Mouse (Mus musculus) kidney, embryonic 15.5 days (tissue): Measurements from ENCODE around the gene Oasl1. TPM values are rescaled to one million over a fixed set of nuclear protein-coding genes. Genes with fewer than 3 reads are reported as not detected.
"Not testable (repeated sequence)": the region's sequence is repeated elsewhere in the genome, so short reads cannot be mapped to it uniquely, and the experiment has no call there.

ENCODE experiments used
- ATAC-seq: fragments of 200-750 bp; cut with Nextera tagmentation; replicated peaks from 2 replicates; pipeline ENCODE4 v1.8.0; 2017; ENCODE audit warnings: moderate TSS enrichment; ENCODE audit not compliant: low FRiP score
- H3K27ac ChIP-seq: fragments of 300-500 bp; sonication (generic); 2 replicates; pipeline ENCODE4 v1.5.1; 2015; ENCODE audit warnings: mild to moderate bottlenecking, inconsistent platforms
- H3K27me3 ChIP-seq: fragments of 300-500 bp; sonication (generic); 2 replicates; pipeline ENCODE4 v1.6.1; 2015; ENCODE audit warnings: inconsistent platforms
- H3K36me3 ChIP-seq: fragments of 300-500 bp; sonication (generic); 2 replicates; pipeline ENCODE4 v1.6.1; 2015; ENCODE audit warnings: inconsistent platforms
- H3K4me1 ChIP-seq: fragments of 300-500 bp; sonication (generic); 2 replicates; pipeline ENCODE4 v1.6.1; 2015; ENCODE audit warnings: inconsistent platforms
- H3K4me2 ChIP-seq: fragments of 300-500 bp; sonication (generic); 2 replicates; pipeline ENCODE4 v1.6.1; 2015; ENCODE audit warnings: moderate library complexity, mild to moderate bottlenecking, inconsistent platforms
- H3K4me3 ChIP-seq: fragments of 300-500 bp; sonication (generic); replicated peaks from 2 replicates; pipeline ENCODE4 v1.5.1; 2015; ENCODE audit warnings: mild to moderate bottlenecking, inconsistent platforms
- H3K9ac ChIP-seq: fragments of 300-500 bp; sonication (generic); 2 replicates; pipeline ENCODE4 v1.6.1; 2015; ENCODE audit warnings: mild to moderate bottlenecking, inconsistent platforms
- H3K9me3 ChIP-seq: fragments of 300-500 bp; sonication (generic); replicated peaks from 2 replicates; pipeline ENCODE4 v1.6.1; 2016; ENCODE audit warnings: inconsistent platforms
- WGBS: fragments of 180-500 bp; shearing (Covaris S2); methylation state at CpG from one replicate; pipeline ENCODE4 v1.1.7; 2015; ENCODE audit warnings: mixed read lengths; 5-methylcytosine and 5-hydroxymethylcytosine counted together
- polyA plus RNA-seq: library from polyadenylated mRNA; unstranded; fragments of >200 nt; fragmentation: Nextera tagmentation; extraction: Ambion mirVana; gene quantifications from 2 replicates; pipeline ENCODE4 v1.2.1, GENCODE M21; 2015

The Oasl1 gene
- polyA plus RNA-seq, 1 experiment from 2014 or later: 2.0 TPM

DNA sequence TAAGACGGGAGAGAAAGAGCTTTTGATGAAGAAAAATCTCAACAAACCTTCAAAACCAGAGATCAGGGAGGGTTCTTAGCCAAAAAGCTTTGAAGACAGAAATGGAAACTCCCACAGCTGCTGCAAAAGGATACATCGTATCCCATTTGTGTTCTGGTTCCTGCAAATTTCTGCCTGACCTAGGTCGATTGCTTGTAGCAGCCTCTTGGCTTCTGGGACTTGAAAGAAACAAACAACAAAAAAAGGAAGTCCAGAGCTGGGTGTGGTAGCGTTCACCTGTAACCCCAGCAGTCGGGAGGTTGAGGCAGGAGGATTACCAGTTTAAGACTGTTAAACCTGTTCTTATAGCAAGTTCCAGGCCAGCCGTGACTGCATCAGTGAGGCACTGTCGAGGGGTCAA is 24.2 kb upstream of the Oasl1 start:
- no peak overlapping the region for H3K27ac ChIP-seq
- ATAC-seq: no peak
- H3K27me3 ChIP-seq: no peaks in the 10 kb centered on the region; the same call in 1 of the 2 replicates
- no peaks in the 10 kb centered on the region for H3K9me3 ChIP-seq
- no peak overlapping the region for H3K4me2 ChIP-seq
- no peak overlapping the region for H3K4me3 ChIP-seq
- H3K36me3 ChIP-seq: no peaks in the 10 kb centered on the region
- H3K9ac ChIP-seq: no peak overlapping the region
- peaks cover 14% of the 10 kb centered on the region for H3K4me1 ChIP-seq
- WGBS: 63% methylated on average over 7 of the region's 7 CpGs

GRCm38 (mm10) chr5:114902413-114902812 is 20.6 kb upstream of the Oasl1 start:
- H3K27ac ChIP-seq: no peak overlapping the region
- no peak overlapping the region for H3K4me2 ChIP-seq
- no peaks in the 10 kb centered on the region for H3K36me3 ChIP-seq
- peaks cover 7% of the 10 kb centered on the region for H3K4me1 ChIP-seq
- no peak for ATAC-seq
- H3K9ac ChIP-seq: no peak overlapping the region
- WGBS: 45% methylated on average over 1 of the region's 1 CpGs
- H3K9me3 ChIP-seq: 0 out of 2 replicates have a peak, but pooled peaks cover 3% of the 10 kb centered on the region
- no peak overlapping the region for H3K4me3 ChIP-seq
- no peaks in the 10 kb centered on the region; the same call in 1 of the 2 replicates for H3K27me3 ChIP-seq

DNA sequence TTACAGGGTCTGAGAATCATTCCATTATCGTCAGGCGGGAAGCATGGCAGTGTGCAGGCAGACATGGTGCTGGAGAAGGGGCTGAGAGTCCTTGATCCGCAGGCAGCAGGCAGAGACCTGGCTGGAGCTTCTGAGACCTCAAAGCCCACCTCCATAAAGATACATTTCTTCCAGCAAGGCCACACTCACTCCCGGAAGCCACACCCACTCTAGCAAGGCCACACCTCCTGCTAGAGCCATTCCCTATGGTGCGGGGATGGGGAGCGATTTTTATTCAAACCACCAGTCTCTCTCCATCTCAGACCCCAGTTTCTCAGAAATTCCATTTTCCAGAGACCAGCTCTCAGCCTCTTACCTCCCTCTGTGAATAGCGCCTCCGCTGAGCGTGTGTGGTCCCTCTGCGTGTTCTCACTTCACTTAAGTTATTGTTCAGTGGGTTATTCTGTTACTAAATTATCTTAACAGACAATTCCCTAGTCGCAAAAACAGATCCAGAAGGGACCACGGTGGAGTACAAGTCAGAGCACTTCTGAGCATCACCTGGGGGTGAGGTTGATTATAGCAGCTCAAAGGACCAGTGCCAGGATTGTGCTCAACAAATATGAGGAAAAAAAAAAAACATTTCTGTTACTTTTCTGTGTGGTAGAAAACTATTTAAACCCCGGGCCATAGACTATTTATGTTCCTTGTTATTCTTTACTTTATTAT is 14.3 kb upstream of the Oasl1 start:
- Histone ChIP-seq H3K9ac (no peak overlapping the region), H3K4me1 (peaks cover 4% of the 10 kb centered on the region; the same call in 1 of the 2 replicates), H3K9me3 (0 out of 2 replicates have a peak, but pooled peaks cover 3% of the 10 kb centered on the region), H3K27ac (no peak overlapping the region), H3K4me2 (peak overlapping the region; percentile 29; the same call in 1 of the 2 replicates), H3K36me3 (no peaks in the 10 kb centered on the region), H3K4me3 (no peak overlapping the region), H3K27me3 (no peaks in the 10 kb centered on the region)
- no peak for ATAC-seq
- WGBS: 55% methylated on average over 13 of the region's 13 CpGs

- H3K4me2 ChIP-seq: no peak overlapping the region
- no peaks in the 10 kb centered on the region for H3K36me3 ChIP-seq
- 72% methylated on average over 4 of the region's 4 CpGs for WGBS
- H3K9me3 ChIP-seq: no peaks in the 10 kb centered on the region
- peaks cover 3% of the 10 kb centered on the region; the same call in 1 of the 2 replicates for H3K4me1 ChIP-seq
- ATAC-seq: no peak
- H3K9ac ChIP-seq: no peak overlapping the region
- no peak overlapping the region for H3K4me3 ChIP-seq
- H3K27me3 ChIP-seq: no peaks in the 10 kb centered on the region
- no peak overlapping the region for H3K27ac ChIP-seq
These were observed 9.4 kb upstream of the Oasl1 start for GRCm38 (mm10) chr5:114913686-114914085.

DNA sequence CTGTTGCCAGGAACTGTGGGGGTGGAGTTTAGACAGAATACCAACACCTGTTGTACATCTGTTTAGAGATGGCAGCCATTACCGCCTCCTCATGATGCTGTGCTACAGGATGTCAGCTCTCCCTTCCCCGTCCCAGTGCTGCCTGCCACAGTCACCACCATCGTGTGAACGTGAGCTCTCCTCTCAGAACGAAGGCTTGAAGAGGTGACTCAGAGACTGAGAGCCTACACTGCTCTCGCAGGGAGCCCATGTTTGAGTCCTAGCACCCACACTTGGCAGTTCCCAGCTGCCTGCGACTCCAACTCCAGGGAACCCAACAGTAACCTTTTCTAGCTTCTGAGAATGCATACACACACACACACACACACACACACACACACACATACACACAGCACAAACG is 8.2 kb upstream of the Oasl1 start:
- Histone ChIP-seq H3K4me1 (no peaks in the 10 kb centered on the region), H3K9me3 (no peaks in the 10 kb centered on the region), H3K9ac (no peak overlapping the region), H3K4me3 (no peak overlapping the region), H3K27ac (no peak overlapping the region), H3K4me2 (no peak overlapping the region), H3K36me3 (no peaks in the 10 kb centered on the region), H3K27me3 (no peaks in the 10 kb centered on the region)
- WGBS: 76% methylated on average over 8 of the region's 8 CpGs
- no peak for ATAC-seq

DNA sequence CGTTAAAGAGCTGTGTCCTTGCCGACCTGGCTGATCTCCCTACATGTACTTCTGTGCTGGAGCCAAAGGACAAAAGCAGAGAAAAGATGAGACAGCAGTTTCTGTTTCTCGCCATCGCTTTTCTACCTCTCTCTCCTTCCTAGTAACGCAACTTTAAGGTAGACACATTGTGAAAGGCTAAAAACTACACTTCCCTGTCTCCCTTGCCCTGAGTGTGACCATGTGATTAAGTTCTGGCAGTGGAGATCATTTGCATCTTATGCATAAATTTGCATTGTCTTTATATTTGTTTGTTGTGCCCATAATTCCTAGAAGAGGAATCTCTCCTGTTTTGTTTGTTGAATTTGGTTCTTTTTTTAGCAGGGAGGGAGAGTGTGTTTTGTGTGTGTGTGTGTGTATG is 7.2 kb upstream of the Oasl1 start:
- Histone ChIP-seq H3K36me3 (no peaks in the 10 kb centered on the region), H3K27me3 (no peaks in the 10 kb centered on the region), H3K9me3 (no peaks in the 10 kb centered on the region), H3K27ac (no peak overlapping the region), H3K9ac (no peak overlapping the region), H3K4me3 (no peak overlapping the region), H3K4me2 (no peak overlapping the region), H3K4me1 (no peaks in the 10 kb centered on the region)
- no peak for ATAC-seq
- WGBS: 76% methylated on average over 5 of the region's 5 CpGs

GRCm38 (mm10) chr5:114916777-114917176 is 6.3 kb upstream of the Oasl1 start:
- no peak for ATAC-seq

DNA sequence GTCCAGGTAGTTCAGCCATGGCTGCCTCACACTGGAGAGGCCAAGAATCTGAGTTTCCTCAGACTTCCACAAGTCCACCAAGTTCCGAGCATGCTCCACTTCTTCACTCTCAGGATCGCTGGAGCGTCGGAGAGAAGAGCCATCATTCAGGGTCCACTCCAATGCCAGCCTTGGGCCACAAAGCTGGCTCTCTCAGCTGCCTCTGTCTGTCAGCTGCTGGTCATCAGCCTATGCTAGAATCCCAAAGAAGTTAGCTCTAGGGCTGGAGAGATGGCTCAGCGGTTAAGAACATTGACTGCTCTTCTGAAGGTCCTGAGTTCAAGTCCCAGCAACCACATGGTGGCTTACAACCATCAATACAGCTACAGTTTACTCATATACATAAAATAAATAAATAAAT is 5.7 kb upstream of the Oasl1 start:
- H3K36me3 ChIP-seq, H3K9me3 ChIP-seq, H3K27me3 ChIP-seq, H3K4me1 ChIP-seq, H3K27ac ChIP-seq, ATAC-seq, H3K9ac ChIP-seq, H3K4me3 ChIP-seq, H3K4me2 ChIP-seq: not testable (repeated sequence)
- WGBS: 94% methylated on average over 5 of the region's 5 CpGs

More at GRCm38 (mm10) chr5:114916777-114917176, 6.3 kb upstream of the Oasl1 start:
- Histone ChIP-seq H3K27ac (no peak overlapping the region), H3K36me3 (no peaks in the 10 kb centered on the region), H3K9me3 (no peaks in the 10 kb centered on the region), H3K4me3 (no peak overlapping the region), H3K4me1 (peaks cover 3% of the 10 kb centered on the region), H3K9ac (no peak overlapping the region), H3K27me3 (no peaks in the 10 kb centered on the region), H3K4me2 (no peak overlapping the region)
- WGBS: 73% methylated on average over 4 of the region's 4 CpGs

DNA sequence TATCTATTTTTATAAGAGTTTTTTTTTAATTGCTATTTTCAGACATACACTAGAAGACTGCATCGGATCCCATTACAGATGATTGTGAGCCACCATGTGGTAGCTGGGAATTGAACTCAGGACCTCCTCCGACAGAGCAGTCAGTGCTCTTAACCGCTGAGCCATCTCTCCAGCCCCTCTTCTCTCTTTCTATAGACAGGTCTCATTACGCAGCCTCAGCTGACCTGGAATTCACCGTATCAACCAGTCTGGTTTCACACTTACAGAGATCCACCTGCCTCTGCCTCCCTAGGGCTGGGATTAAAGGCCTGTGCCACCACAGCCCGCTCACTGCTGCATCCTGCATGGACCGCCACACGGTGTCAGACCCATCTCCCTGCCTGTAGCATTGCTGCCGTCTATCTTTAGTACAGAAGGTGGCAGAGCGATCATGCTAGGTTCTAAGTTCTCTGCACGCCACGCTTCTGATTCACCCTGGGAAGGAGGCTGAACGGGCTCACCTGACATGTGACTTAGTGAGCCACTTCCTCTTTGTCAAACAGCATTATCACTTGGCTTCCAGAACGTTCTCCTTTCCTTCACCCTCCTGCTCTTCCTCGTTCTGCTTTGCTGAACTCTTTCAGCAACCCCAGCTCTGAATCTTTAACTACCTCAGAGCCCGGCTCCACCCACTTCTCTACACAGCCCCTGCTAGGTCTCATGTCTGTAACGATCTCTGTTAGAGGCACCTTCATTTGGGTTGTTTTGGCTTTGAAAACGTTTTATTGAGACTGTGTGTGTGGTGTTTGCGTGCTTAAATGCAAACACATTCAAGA is 1.3 kb upstream of the Oasl1 start:
- H3K9me3 ChIP-seq: no peaks in the 10 kb centered on the region
- H3K36me3 ChIP-seq: no peaks in the 10 kb centered on the region
- H3K4me3 ChIP-seq: no peak overlapping the region
- no peak overlapping the region for H3K9ac ChIP-seq
- WGBS: 66% methylated on average over 19 of the region's 19 CpGs
- ATAC-seq: no peak
- H3K27me3 ChIP-seq: no peaks in the 10 kb centered on the region
- H3K4me1 ChIP-seq: peaks cover 27% of the 10 kb centered on the region
- H3K4me2 ChIP-seq: peak overlapping the region; percentile 1; the same call in 1 of the 2 replicates
- H3K27ac ChIP-seq: 0 out of 2 replicates have a peak overlapping the region, but pooled peaks have one; percentile 24

DNA sequence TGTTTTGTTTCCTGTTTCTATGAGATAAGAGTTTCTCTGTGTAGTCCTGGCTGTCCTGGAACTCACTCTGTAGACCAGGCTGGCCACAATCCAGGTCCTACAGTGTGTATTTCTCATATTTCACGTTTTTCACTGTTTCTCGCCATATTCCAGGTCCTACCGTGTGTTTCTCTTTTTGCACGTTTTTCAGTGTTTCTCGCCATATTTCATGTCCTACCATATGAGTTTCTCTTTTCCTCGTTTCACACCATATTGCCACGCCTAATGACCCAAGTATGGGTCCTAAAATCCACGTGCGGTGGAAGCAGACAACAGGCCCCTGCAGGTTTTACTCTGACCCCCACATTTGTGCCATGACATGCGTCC is 691 bp upstream of the Oasl1 start:
- no peak for ATAC-seq
- Histone ChIP-seq H3K27ac (0 out of 2 replicates have a peak overlapping the region, but pooled peaks have one; percentile 24), H3K9ac (no peak overlapping the region), H3K36me3 (no peaks in the 10 kb centered on the region), H3K9me3 (no peaks in the 10 kb centered on the region), H3K4me3 (no peak overlapping the region), H3K27me3 (no peaks in the 10 kb centered on the region), H3K4me1 (peaks cover 32% of the 10 kb centered on the region), H3K4me2 (peak overlapping the region; percentile 1; the same call in 1 of the 2 replicates)
- 59% methylated on average over 10 of the region's 10 CpGs for WGBS

GRCm38 (mm10) chr5:114926153-114926684 is 3.2 kb downstream of the Oasl1 start:
- Histone ChIP-seq H3K9ac (no peak overlapping the region), H3K27ac (peak overlapping the region; percentile 66; the same call in 1 of the 2 replicates), H3K4me3 (no peak overlapping the region), H3K27me3 (no peaks in the 10 kb centered on the region), H3K36me3 (no peaks in the 10 kb centered on the region), H3K4me2 (no peak overlapping the region), H3K9me3 (no peaks in the 10 kb centered on the region), H3K4me1 (peaks cover 34% of the 10 kb centered on the region)
- 73% methylated on average over 1 of the region's 1 CpGs for WGBS
- no peak for ATAC-seq

DNA sequence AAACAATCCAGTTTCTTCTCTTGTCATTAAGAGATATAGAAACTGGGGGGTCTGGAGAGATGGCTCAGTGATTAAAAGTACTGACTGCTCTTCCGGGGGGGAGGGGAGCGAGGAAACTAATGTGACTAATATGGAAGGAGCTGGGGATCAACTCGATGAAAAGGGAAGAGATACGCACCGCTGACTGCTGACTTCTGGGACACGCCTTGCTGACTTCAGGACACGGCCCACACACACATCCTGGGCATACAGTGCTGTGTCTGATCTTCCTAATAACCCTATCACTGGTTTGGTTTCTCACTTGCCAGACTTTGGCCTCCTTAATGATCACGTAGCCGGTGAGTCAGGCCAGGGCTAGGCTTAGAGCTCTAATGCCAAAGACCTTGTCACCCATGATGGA is 3.7 kb downstream of the Oasl1 start:
- peak; percentile 41 for ATAC-seq
- WGBS: 55% methylated on average over 9 of the region's 9 CpGs
- no peak overlapping the region for H3K4me3 ChIP-seq

More for the DNA sequence above, 3.7 kb downstream of the Oasl1 start:
- H3K9ac ChIP-seq: no peak overlapping the region
- no peak overlapping the region for H3K4me2 ChIP-seq
- peaks cover 32% of the 10 kb centered on the region for H3K4me1 ChIP-seq
- peak overlapping the region; percentile 66; the same call in 1 of the 2 replicates for H3K27ac ChIP-seq
- no peaks in the 10 kb centered on the region for H3K9me3 ChIP-seq
- H3K27me3 ChIP-seq: no peaks in the 10 kb centered on the region
- no peaks in the 10 kb centered on the region for H3K36me3 ChIP-seq
